Mouse (Mus musculus): ENCODE data around the gene Pard3.

- TF ChIP-seq POLR2A (IDR thresholded peaks at IDR 0.05; ENCODE audit: low read depth, low read length) (no peak), CTCF (conservative IDR thresholded peaks at IDR 0.05; ENCODE audit: insufficient read depth, insufficient read length, low read depth, low read length) (no peak)
Measured at GRCm38 (mm10) chr8:127115837-127116236, 52.1 kb downstream of the Pard3 start.
